Mouse (Mus musculus) myocyte (in vitro differentiated cells): ENCODE data around the gene Armc9. TPM values are rescaled to one million over a fixed set of nuclear protein-coding genes. Genes with fewer than 3 reads are reported as not detected.

ENCODE experiments used
- H3K27me3 ChIP-seq: one replicate; pipeline ENCODE4 v1.6.1; 2011; ENCODE audit not compliant: control insufficient read depth, insufficient read depth, insufficient read length
- H3K36me3 ChIP-seq: one replicate; pipeline ENCODE4 v1.6.1; 2011; ENCODE audit not compliant: control insufficient read depth, insufficient read depth
- H3K4me2 ChIP-seq: one replicate; pipeline ENCODE4 v1.6.1; 2011; ENCODE audit warnings: low read depth, control low read depth
- H3K4me3 ChIP-seq: one replicate; pipeline ENCODE4 v1.5.1; 2011; ENCODE audit warnings: mild to moderate bottlenecking, control low read depth, moderate library complexity
- H3K79me2 ChIP-seq: one replicate; pipeline ENCODE4 v1.6.1; 2011; ENCODE audit not compliant: control insufficient read depth, insufficient read depth
- H3ac ChIP-seq: one replicate; pipeline ENCODE4 v1.6.1; 2011; ENCODE audit not compliant: control insufficient read depth, insufficient read length
- CEBPB ChIP-seq: IDR thresholded peaks from 2 replicates; pipeline ENCODE4 v1.6.1; 2011; ENCODE audit warnings: mild to moderate bottlenecking, moderate library complexity; ENCODE audit not compliant: poor library complexity, insufficient read depth, severe bottlenecking
- E2F4 ChIP-seq: IDR thresholded peaks from one replicate; pipeline ENCODE4 v1.6.1; 2011; ENCODE audit warnings: mild to moderate bottlenecking, control low read depth, moderate library complexity; ENCODE audit not compliant: insufficient read depth
- MAX ChIP-seq: IDR thresholded peaks from one replicate; pipeline ENCODE4 v1.6.1; 2011; ENCODE audit warnings: low read depth, mild to moderate bottlenecking, control low read depth
- MYOD1 ChIP-seq, 3 experiments: IDR thresholded peaks; one replicate each; pipeline ENCODE4 v1.6.1; 2011; ENCODE audit warnings: control low read depth in 2 of 3, low read depth in 2 of 3, mild to moderate bottlenecking in 2 of 3, moderate library complexity in 1 of 3; ENCODE audit not compliant: insufficient read length in 2 of 3, control insufficient read depth in 1 of 3
- MYOG ChIP-seq, 3 experiments: IDR thresholded peaks; one replicate each; pipeline ENCODE4 v1.6.1; 2011; ENCODE audit warnings: control low read depth in 2 of 3, low read depth in 2 of 3, mild to moderate bottlenecking in 2 of 3; ENCODE audit not compliant: insufficient read length in 2 of 3, control insufficient read depth in 1 of 3, insufficient read depth in 1 of 3
- POLR2A ChIP-seq: IDR thresholded peaks from one replicate; pipeline ENCODE4 v1.6.1; 2011; ENCODE audit warnings: low read depth, mild to moderate bottlenecking, control low read depth, moderate library complexity; ENCODE audit not compliant: insufficient read length
- POLR2AphosphoS2 ChIP-seq: IDR thresholded peaks from one replicate; pipeline ENCODE4 v1.6.1; 2011; ENCODE audit warnings: low read depth, control low read depth; ENCODE audit not compliant: insufficient read length
- REST ChIP-seq: IDR thresholded peaks from one replicate; pipeline ENCODE4 v1.6.1; 2011; ENCODE audit warnings: mild to moderate bottlenecking, control low read depth, moderate library complexity; ENCODE audit not compliant: insufficient read depth, insufficient read length
- SRF ChIP-seq: IDR thresholded peaks from one replicate; pipeline ENCODE4 v1.6.1; 2011; ENCODE audit warnings: low read depth; ENCODE audit not compliant: control insufficient read depth, insufficient read length
- TCF12 ChIP-seq: IDR thresholded peaks from one replicate; pipeline ENCODE4 v1.6.1; 2011; ENCODE audit warnings: mild to moderate bottlenecking, control low read depth; ENCODE audit not compliant: poor library complexity, insufficient read depth, severe bottlenecking
- TCF3 ChIP-seq: IDR thresholded peaks from one replicate; pipeline ENCODE4 v1.6.1; 2011; ENCODE audit warnings: low read depth, control low read depth; ENCODE audit not compliant: insufficient read length
- USF1 ChIP-seq: IDR thresholded peaks from one replicate; pipeline ENCODE4 v1.6.1; 2011; ENCODE audit warnings: low read depth, mild to moderate bottlenecking, control low read depth, moderate library complexity
- polyA plus RNA-seq: library from polyadenylated mRNA; unstranded; fragments of >200 nt; fragmentation: generic; extraction: Trizol; gene quantifications from one replicate; pipeline ENCODE4 v1.2.1, GENCODE M21; 2012; ENCODE audit warnings: missing spikeins

Armc9 gene
- polyA plus RNA-seq, 1 experiment: 6.4 TPM

DNA sequence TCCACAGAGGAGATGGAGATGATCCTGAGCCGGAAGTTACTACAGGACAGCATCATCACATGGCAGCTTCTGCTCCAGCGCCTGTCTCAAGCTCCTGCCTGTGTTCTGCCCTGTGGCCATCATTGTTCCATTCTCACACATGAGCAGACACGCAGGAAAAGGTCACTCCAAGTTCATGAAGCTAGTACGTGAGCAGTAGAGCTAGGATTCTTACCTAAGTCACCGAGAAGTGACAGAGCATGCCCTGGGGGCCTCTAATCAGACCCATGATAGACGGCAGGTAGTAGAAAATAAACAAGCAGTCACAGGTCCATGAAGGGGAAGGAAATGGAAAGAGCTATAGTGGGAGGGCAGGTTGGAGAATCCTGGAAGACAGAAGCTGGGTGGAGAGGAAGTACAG, 63.4 kb downstream of the Armc9 start:
- no peaks in the 10 kb centered on the region for H3K27me3 ChIP-seq
- peaks cover 6% of the 10 kb centered on the region for H3K36me3 ChIP-seq
- no peak overlapping the region for H3K4me2 ChIP-seq
- no peak for TF ChIP-seq E2F4
- TF ChIP-seq TCF12: no peak
- no peak for TF ChIP-seq POLR2A
- no peak for TF ChIP-seq MYOG (IDR thresholded peaks at IDR 0.05; ENCODE audit: control insufficient read depth in 1 of 3, insufficient read depth in 1 of 3, insufficient read length in 2 of 3, low read depth in 2 of 3)
- TF ChIP-seq CEBPB: no peak
- no peak for TF ChIP-seq USF1
- TF ChIP-seq POLR2AphosphoS2: no peak
- TF ChIP-seq SRF: no peak
- TF ChIP-seq MAX: no peak
- TF ChIP-seq REST: no peak
- no peak overlapping the region for H3K4me3 ChIP-seq
- no peak overlapping the region for H3ac ChIP-seq
- no peaks in the 10 kb centered on the region for H3K79me2 ChIP-seq

DNA sequence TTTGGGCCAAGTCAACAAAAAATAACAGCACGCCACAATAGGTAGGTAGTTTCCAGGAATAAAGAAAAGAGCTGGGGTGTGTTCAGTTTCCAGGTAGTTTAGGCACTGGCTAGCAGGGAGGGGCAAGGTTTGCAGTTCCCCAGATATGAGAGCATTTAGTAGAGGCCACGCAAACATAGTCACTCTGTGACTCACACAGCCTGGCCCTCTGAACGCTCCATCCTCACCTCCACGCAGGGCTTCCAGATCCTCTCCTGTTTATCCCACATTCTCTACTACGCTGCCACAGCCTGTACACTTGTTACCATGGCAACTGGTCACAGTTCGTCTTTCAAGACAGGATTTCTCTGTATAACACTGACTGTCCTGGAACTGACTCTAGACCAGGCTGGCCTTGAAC, 70.6 kb downstream of the Armc9 start:
- Histone ChIP-seq H3K79me2 (no peaks in the 10 kb centered on the region), H3K27me3 (no peaks in the 10 kb centered on the region), H3ac (no peak overlapping the region), H3K4me3 (no peak overlapping the region), H3K4me2 (no peak overlapping the region), H3K36me3 (no peaks in the 10 kb centered on the region)
- TF ChIP-seq SRF (no peak), POLR2AphosphoS2 (no peak), CEBPB (no peak), REST (no peak), USF1 (no peak), POLR2A (no peak), TCF3 (no peak), MAX (no peak), E2F4 (no peak), MYOG (IDR thresholded peaks at IDR 0.05; ENCODE audit: control insufficient read depth in 1 of 3, insufficient read depth in 1 of 3, insufficient read length in 2 of 3, low read depth in 2 of 3) (no peak), MYOD1 (IDR thresholded peaks at IDR 0.05; ENCODE audit: control insufficient read depth in 1 of 3, insufficient read length in 2 of 3, low read depth in 2 of 3) (no peak), TCF12 (no peak)

DNA sequence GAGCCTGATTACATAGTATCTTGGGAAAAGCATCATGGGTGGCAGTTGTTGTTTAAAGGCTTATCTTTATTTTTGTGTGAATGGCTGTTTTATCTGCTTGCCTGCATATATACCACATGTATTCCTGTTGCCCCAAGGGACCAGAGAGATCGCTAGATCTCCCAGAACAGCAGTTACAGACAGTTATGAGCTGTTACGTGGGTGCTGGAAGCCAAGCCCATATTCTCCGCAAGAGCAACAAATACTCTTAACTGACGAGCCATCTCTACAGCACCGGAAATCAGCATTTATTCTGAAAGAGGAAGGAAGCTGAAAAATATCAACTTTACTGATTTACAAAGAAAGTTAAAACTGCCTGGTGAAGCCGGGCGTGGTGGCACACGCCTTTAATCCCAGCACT, 74.1 kb downstream of the Armc9 start:
- H3K4me2 ChIP-seq: no peak overlapping the region
- H3K79me2 ChIP-seq: no peaks in the 10 kb centered on the region
- H3K4me3 ChIP-seq: no peak overlapping the region
- no peaks in the 10 kb centered on the region for H3K36me3 ChIP-seq
- no peak overlapping the region for H3ac ChIP-seq
- TF ChIP-seq MAX (no peak), MYOG (IDR thresholded peaks at IDR 0.05; ENCODE audit: control insufficient read depth in 1 of 3, insufficient read depth in 1 of 3, insufficient read length in 2 of 3, low read depth in 2 of 3) (no peak), TCF3 (no peak), POLR2A (no peak), REST (no peak), CEBPB (no peak), USF1 (no peak), TCF12 (no peak), SRF (no peak), POLR2AphosphoS2 (no peak), E2F4 (no peak), MYOD1 (IDR thresholded peaks at IDR 0.05; ENCODE audit: control insufficient read depth in 1 of 3, insufficient read length in 2 of 3, low read depth in 2 of 3) (no peak)
- H3K27me3 ChIP-seq: no peaks in the 10 kb centered on the region

DNA sequence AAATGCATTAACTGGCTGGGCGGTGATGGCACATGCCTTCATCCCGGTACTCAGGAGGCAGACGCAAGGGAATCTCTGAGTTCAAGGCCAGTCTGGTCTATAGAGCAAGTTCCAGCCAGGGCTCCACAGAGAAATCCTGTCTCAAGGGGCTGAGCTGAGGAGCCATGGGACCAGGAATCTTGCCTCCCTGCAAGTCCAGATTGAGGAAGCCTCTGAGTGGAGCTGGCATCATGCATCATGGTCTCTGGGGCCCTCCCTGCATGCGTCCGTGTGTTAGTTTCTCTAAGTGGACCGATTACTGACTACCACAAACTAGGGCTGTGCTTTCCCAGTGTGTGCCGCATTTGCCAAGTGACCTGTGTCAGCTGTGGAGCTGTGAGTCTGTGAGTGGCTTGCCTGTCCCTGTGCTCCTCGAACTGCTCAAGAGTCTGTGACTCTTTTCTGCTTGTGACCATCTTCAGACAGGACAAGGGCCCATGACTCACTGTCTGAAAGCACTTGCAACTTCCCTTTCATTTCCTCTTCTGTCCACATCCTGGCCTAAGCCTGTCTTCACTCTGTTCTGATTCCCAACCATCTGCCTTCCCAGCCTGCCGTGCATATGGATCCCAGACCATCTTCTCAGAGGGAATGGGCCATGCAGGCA, 74.7 kb downstream of the Armc9 start:
- Histone ChIP-seq H3K79me2 (no peaks in the 10 kb centered on the region), H3K36me3 (no peaks in the 10 kb centered on the region), H3K4me3 (no peak overlapping the region), H3K27me3 (no peaks in the 10 kb centered on the region), H3K4me2 (no peak overlapping the region), H3ac (no peak overlapping the region)
- TF ChIP-seq POLR2A (no peak), USF1 (no peak), SRF (no peak), MYOD1 (IDR thresholded peaks at IDR 0.05; ENCODE audit: control insufficient read depth in 1 of 3, insufficient read length in 2 of 3, low read depth in 2 of 3) (no peak), MYOG (IDR thresholded peaks at IDR 0.05; ENCODE audit: control insufficient read depth in 1 of 3, insufficient read depth in 1 of 3, insufficient read length in 2 of 3, low read depth in 2 of 3) (no peak), POLR2AphosphoS2 (no peak)

DNA sequence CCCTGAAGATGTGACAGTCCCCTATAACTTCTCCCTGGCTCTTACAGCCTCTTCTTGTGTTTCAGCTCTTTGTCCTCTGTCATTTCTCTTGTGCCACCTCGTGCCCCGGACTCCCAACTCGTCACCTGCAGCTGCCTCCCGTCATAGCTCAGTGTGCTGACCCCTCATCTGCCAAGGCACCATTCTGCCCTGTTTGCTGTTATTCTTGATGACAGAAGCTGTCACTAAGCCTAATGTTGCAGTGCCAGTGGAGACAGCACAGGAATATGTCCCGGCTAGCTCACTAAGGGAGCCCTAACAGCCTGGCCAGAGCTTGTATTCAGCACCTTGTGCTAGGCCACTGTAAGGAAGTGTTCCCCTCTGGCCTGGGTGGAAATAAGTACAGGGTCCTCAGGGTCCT, 78.1 kb downstream of the Armc9 start:
- TF ChIP-seq MYOG (IDR thresholded peaks at IDR 0.05; ENCODE audit: control insufficient read depth in 1 of 3, insufficient read depth in 1 of 3, insufficient read length in 2 of 3, low read depth in 2 of 3): no peak
- H3K36me3 ChIP-seq: no peaks in the 10 kb centered on the region
- H3K4me3 ChIP-seq: no peak overlapping the region
- no peak overlapping the region for H3K4me2 ChIP-seq
- no peaks in the 10 kb centered on the region for H3K79me2 ChIP-seq
- H3K27me3 ChIP-seq: no peaks in the 10 kb centered on the region
- no peak overlapping the region for H3ac ChIP-seq
